Mouse (Mus musculus) neural tube, embryonic 12.5 days (tissue): ENCODE measurements around the gene Tap2. TPM values are rescaled to one million over a fixed set of nuclear protein-coding genes. Genes with fewer than 3 reads are reported as not detected.

Source experiments
- ATAC-seq: fragments of 200-750 bp; cut with Nextera tagmentation; 2 replicates; pipeline ENCODE4 v1.8.0; 2017; ENCODE audit warnings: low read depth, mild to moderate bottlenecking, moderate TSS enrichment, moderate library complexity; ENCODE audit not compliant: low FRiP score
- H3K27ac ChIP-seq: fragments of 300-500 bp; sonication (generic); 2 replicates; pipeline ENCODE4 v1.5.1; 2016
- H3K27me3 ChIP-seq: fragments of 300-500 bp; sonication (generic); replicated peaks from 2 replicates; pipeline ENCODE4 v1.6.1; 2016; ENCODE audit warnings: mild to moderate bottlenecking
- H3K36me3 ChIP-seq: fragments of 300-500 bp; sonication (generic); 2 replicates; pipeline ENCODE4 v1.6.1; 2016; ENCODE audit warnings: mild to moderate bottlenecking
- H3K4me1 ChIP-seq: fragments of 300-500 bp; sonication (generic); 2 replicates; pipeline ENCODE4 v1.6.1; 2016
- H3K4me2 ChIP-seq: fragments of 300-500 bp; sonication (generic); replicated peaks from 2 replicates; pipeline ENCODE4 v1.6.1; 2016; ENCODE audit warnings: mild to moderate bottlenecking
- H3K4me3 ChIP-seq: fragments of 300-500 bp; sonication (generic); 2 replicates; pipeline ENCODE4 v1.5.1; 2016
- H3K9ac ChIP-seq: fragments of 300-500 bp; sonication (generic); 2 replicates; pipeline ENCODE4 v1.6.1; 2016; ENCODE audit warnings: mild to moderate bottlenecking
- H3K9me3 ChIP-seq: fragments of 300-500 bp; sonication (generic); 2 replicates; pipeline ENCODE4 v1.6.1; 2016; ENCODE audit warnings: mild to moderate bottlenecking
- WGBS: fragments of 180-500 bp; shearing (Covaris S2); methylation state at CpG from one replicate; pipeline ENCODE4 v1.1.7; 2016; 5-methylcytosine and 5-hydroxymethylcytosine counted together
- polyA plus RNA-seq: library from polyadenylated mRNA; unstranded; fragments of >200 nt; fragmentation: Nextera tagmentation; extraction: Ambion mirVana; gene quantifications from 2 replicates; pipeline ENCODE4 v1.2.1, GENCODE M21; 2016

Gene Tap2
- polyA plus RNA-seq, 1 experiment from 2014 or later, result 0.89 TPM

GRCm38 (mm10) chr17:34196941-34197894 lies 6.1 kb upstream of the Tap2 start, which contains the start of gene Psmb8:
Psmb8 (plus strand) TSS chr17:34197721.
- Histone ChIP-seq H3K36me3 (no peaks in the 10 kb centered on the region), H3K27me3 (peaks cover 80% of the 10 kb centered on the region), H3K9me3 (no peaks in the 10 kb centered on the region), H3K4me1 (peaks cover 10% of the 10 kb centered on the region), H3K27ac (no peak within 1 kb of the TSS), H3K9ac (no peak within 1 kb of the TSS; the same call in 1 of the 2 replicates), H3K4me2 (peak within 1 kb of the TSS; percentile 57), H3K4me3 (peak within 1 kb of the TSS; percentile 27)
- ATAC-seq, result peak; percentile 81
- 5% methylated on average over 41 of the region's 41 CpGs for WGBS

- Histone ChIP-seq H3K9ac (no peak overlapping the region), H3K4me2 (peak overlapping the region; percentile 57)
Observed at GRCm38 (mm10) chr17:34197904-34198520, 5.3 kb upstream of the Tap2 start.

GRCm38 (mm10) chr17:34198521-34198912 lies 4.8 kb upstream of the Tap2 start:
- Histone ChIP-seq H3K4me1 (peaks cover 10% of the 10 kb centered on the region), H3K27ac (no peak overlapping the region), H3K27me3 (peaks cover 72% of the 10 kb centered on the region), H3K36me3 (no peaks in the 10 kb centered on the region), H3K9ac (no peak overlapping the region), H3K4me2 (peak overlapping the region; percentile 57), H3K4me3 (peak overlapping the region; percentile 27), H3K9me3 (no peaks in the 10 kb centered on the region)
- 10% methylated on average over 11 of the region's 11 CpGs for WGBS
- ATAC-seq, result no peak

More at GRCm38 (mm10) chr17:34197904-34198520, 5.3 kb upstream of the Tap2 start:
- Histone ChIP-seq H3K27ac (no peak overlapping the region), H3K4me1 (peaks cover 10% of the 10 kb centered on the region), H3K9me3 (no peaks in the 10 kb centered on the region), H3K27me3 (peaks cover 74% of the 10 kb centered on the region), H3K4me3 (peak overlapping the region; percentile 27), H3K36me3 (no peaks in the 10 kb centered on the region)
- 1% methylated on average over 32 of the region's 32 CpGs for WGBS
- ATAC-seq, result no peak

GRCm38 (mm10) chr17:34199050-34199619 lies 4.2 kb upstream of the Tap2 start:
- Histone ChIP-seq H3K4me2 (no peak overlapping the region), H3K4me1 (peaks cover 10% of the 10 kb centered on the region), H3K27me3 (peaks cover 71% of the 10 kb centered on the region), H3K36me3 (no peaks in the 10 kb centered on the region), H3K27ac (no peak overlapping the region), H3K9ac (no peak overlapping the region), H3K9me3 (no peaks in the 10 kb centered on the region), H3K4me3 (no peak overlapping the region)
- 68% methylated on average over 12 of the region's 12 CpGs for WGBS
- no peak for ATAC-seq

GRCm38 (mm10) chr17:34200047-34200446 lies 3.3 kb upstream of the Tap2 start:
- ATAC-seq, result no peak
- Histone ChIP-seq H3K4me2 (no peak overlapping the region), H3K4me1 (peaks cover 16% of the 10 kb centered on the region), H3K27ac (no peak overlapping the region), H3K36me3 (no peaks in the 10 kb centered on the region), H3K9me3 (no peaks in the 10 kb centered on the region), H3K9ac (no peak overlapping the region), H3K4me3 (no peak overlapping the region), H3K27me3 (peaks cover 67% of the 10 kb centered on the region)
- WGBS, result 88% methylated on average over 10 of the region's 10 CpGs

- WGBS, result 86% methylated on average over 16 of the region's 16 CpGs
- Histone ChIP-seq H3K27me3 (peaks cover 68% of the 10 kb centered on the region), H3K27ac (no peak overlapping the region), H3K4me2 (no peak overlapping the region), H3K4me3 (no peak overlapping the region), H3K4me1 (peaks cover 20% of the 10 kb centered on the region), H3K9me3 (no peaks in the 10 kb centered on the region), H3K36me3 (no peaks in the 10 kb centered on the region), H3K9ac (no peak overlapping the region)
- no peak for ATAC-seq
Observed at GRCm38 (mm10) chr17:34200772-34201505, 2.4 kb upstream of the Tap2 start.

- no peaks in the 10 kb centered on the region for H3K9me3 ChIP-seq
- ATAC-seq, result no peak
- H3K36me3 ChIP-seq, result no peaks in the 10 kb centered on the region
- H3K4me2 ChIP-seq, result no peak overlapping the region
- WGBS, result 69% methylated on average over 7 of the region's 7 CpGs
- no peak overlapping the region for H3K27ac ChIP-seq
- H3K4me3 ChIP-seq, result no peak overlapping the region
- peaks cover 20% of the 10 kb centered on the region for H3K4me1 ChIP-seq
- peaks cover 65% of the 10 kb centered on the region for H3K27me3 ChIP-seq
- H3K9ac ChIP-seq, result no peak overlapping the region
Observed at GRCm38 (mm10) chr17:34201506-34202055, 1.7 kb upstream of the Tap2 start.

GRCm38 (mm10) chr17:34202760-34203442 lies 426 bp upstream of the Tap2 start:
- Histone ChIP-seq H3K27ac (no peak overlapping the region), H3K4me2 (no peak overlapping the region), H3K9me3 (no peaks in the 10 kb centered on the region), H3K27me3 (peaks cover 58% of the 10 kb centered on the region), H3K4me1 (peaks cover 15% of the 10 kb centered on the region), H3K36me3 (no peaks in the 10 kb centered on the region), H3K4me3 (no peak overlapping the region), H3K9ac (no peak overlapping the region)
- ATAC-seq, result 0 out of 2 replicates have a peak, but pooled peaks have one; percentile 22
- 88% methylated on average over 4 of the region's 4 CpGs for WGBS

- Histone ChIP-seq H3K27me3 (peaks cover 44% of the 10 kb centered on the region), H3K4me1 (peaks cover 10% of the 10 kb centered on the region; the same call in 1 of the 2 replicates), H3K4me3 (peak overlapping the region; percentile 59), H3K36me3 (no peaks in the 10 kb centered on the region), H3K27ac (no peak overlapping the region), H3K4me2 (peak overlapping the region; percentile 95), H3K9ac (peak overlapping the region; percentile 58), H3K9me3 (no peaks in the 10 kb centered on the region)
- peak; percentile 32; the same call in 1 of the 2 replicates for ATAC-seq
- WGBS, result under 1% methylated on average over 44 of the region's 44 CpGs
Observed at GRCm38 (mm10) chr17:34204303-34205010, 1.1 kb downstream of the Tap2 start.

- peak; percentile 21; the same call in 1 of the 2 replicates for ATAC-seq
- H3K27ac ChIP-seq, result no peak overlapping the region
Observed at GRCm38 (mm10) chr17:34205021-34205745, 1.9 kb downstream of the Tap2 start.

More at GRCm38 (mm10) chr17:34205021-34205745, 1.9 kb downstream of the Tap2 start:
- Histone ChIP-seq H3K4me1 (peaks cover 10% of the 10 kb centered on the region; the same call in 1 of the 2 replicates), H3K9ac (peak overlapping the region; percentile 58), H3K9me3 (peaks cover 3% of the 10 kb centered on the region; the same call in 1 of the 2 replicates), H3K4me2 (peak overlapping the region; percentile 95), H3K36me3 (no peaks in the 10 kb centered on the region), H3K27me3 (peaks cover 39% of the 10 kb centered on the region), H3K4me3 (peak overlapping the region; percentile 59)
- WGBS, result 10% methylated on average over 18 of the region's 18 CpGs
